Mouse (Mus musculus) mesoderm, embryonic 11.5 days (tissue): ENCODE data around the gene Ube2d2b.

Source experiments
- DNase-seq: peaks from one replicate; pipeline ENCODE4 v3.0.0-alpha.2; 2012; ENCODE audit warnings: low read depth, low spot score

The Ube2d2b gene

DNA sequence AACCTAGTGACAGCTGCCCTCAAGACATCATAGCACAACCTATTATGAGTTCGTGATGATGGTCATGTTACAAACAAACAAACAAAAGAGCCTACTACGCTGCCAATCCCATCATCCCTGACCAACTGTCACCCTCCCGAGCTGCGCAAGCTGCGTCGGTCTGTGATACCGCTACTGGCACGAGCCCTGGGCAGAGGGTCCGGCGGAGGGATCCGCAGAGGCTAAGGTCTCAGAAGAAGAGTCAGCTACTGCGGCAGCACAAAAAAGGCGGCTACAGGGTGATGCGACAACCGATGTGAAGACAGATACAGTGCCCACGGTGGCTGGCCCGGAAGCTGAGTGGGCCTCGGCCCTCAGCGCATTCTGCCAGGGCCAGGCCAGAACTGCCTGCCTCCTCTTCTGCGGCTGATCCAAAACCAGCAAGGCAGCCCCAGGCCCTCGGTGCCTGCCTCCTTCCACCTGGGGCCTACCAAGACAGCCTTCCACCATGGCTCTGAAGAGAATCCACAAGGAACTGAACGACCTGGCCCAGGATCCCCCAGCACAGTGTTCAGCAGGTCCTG lies at the start of gene Ube2d2b:
Gene Ube2d2b, plus strand, starts transcription at position 102 of the 563 bp plus-strand sequence.
- no peak for DNase-seq

GRCm38 (mm10) chr5:107782360-107782759 lies 47.5 kb upstream of the Ube2d2b start:
- no peak for DNase-seq

GRCm38 (mm10) chr5:107787682-107788443 lies 42.0 kb upstream of the Ube2d2b start:
- DNase-seq = no peak

- DNase-seq = no peak
Measured at GRCm38 (mm10) chr5:107789492-107789891, 40.4 kb upstream of the Ube2d2b start.

DNA sequence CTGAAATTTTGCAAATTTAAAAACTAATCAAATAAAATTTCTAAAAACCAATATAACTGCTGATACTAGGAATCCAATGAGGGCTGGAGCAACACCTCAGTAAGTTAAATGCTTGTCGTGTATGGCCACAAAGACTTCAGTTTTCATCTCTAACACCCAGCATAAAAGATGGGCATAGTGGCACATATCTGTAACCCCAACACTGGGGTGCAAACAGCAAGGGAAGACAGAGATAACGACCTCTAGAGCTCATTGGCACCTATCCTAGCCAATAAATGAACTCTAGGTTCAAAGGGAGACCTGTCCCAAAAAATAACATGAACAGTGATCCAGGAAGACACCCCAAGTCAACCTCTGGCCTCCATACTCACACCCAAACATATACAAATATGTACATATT lies 37.9 kb upstream of the Ube2d2b start:
- no peak for DNase-seq

DNA sequence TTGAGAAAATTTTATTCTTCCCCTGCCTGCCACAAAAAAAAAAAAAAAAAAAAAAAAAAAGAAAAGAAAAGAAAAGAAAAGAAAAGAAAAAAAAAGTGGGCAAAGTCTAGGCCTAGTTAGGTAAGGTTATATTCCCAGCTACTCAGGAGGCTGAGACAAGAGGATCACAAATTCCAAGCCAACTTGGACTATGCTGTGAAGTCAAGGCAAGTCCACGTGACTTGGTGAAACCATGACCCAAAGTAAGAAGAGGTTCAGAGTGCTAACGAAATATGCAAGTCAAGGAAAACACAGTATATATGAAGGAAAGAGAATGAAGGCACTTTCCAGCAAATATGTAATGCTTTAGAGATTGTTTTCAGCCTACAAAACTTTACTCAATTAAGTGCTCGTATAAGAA lies 37.4 kb upstream of the Ube2d2b start:
- DNase-seq = no peak

- DNase-seq = peak; percentile 21
Measured at GRCm38 (mm10) chr5:107793258-107793657, 36.6 kb upstream of the Ube2d2b start.

DNA sequence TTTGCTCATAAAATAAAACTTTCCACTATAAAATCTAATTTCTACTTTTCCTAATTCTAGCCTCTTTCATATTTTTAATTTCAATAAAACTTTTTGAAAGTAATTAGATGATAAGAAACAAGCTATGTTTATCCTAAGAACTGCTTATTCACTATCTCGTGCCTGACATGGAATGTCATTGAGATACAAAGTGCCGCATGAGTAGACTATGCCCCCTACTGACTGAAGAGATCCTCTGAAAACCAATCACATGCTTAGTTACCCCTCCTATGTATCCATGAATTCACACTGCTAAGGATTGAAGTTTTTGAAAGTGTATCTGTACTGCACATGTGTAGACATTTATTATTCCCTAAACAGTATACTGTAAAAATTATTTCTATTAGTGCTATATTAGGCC lies 36.0 kb upstream of the Ube2d2b start:
- DNase-seq = no peak

DNA sequence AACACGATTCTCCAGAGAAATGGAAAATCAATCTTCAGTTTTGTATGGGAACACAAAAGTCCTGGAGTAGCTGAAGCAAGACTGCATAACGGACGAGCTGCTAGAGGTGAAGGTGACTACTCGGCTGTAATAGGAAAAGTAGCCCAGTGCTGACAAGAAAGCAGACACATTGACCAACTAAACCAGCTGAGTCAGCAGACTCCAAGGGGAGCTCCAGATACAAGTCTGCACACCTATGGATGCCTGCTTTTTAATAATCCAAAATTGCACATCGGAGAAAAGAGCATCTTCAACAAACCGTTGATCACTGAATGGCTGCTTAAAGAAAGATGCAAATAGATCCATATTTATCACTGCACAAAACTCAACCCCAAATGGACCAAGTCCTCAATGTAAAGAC lies 31.6 kb upstream of the Ube2d2b start:
- DNase-seq = no peak

- DNase-seq = no peak
Measured at GRCm38 (mm10) chr5:107801234-107801633, 28.7 kb upstream of the Ube2d2b start.

DNA sequence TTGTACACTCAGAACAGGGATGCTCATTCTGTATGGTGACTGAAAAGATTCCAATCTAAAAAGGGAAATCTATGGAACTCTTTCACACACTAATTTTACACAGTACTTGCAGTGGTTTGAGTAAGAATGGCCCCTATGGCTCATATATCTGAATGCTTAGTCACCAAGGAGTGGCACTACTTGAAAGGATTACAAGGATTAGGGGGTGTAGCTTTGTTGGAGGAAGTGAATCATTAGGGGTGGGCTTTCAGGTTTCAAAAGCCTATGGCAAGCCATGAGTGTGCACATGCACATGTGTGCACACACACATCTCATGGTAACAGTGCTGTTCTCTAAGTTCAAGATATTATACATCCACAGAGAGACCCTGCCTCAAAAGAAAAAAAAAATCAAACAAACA lies 27.3 kb upstream of the Ube2d2b start:
- DNase-seq = no peak

DNA sequence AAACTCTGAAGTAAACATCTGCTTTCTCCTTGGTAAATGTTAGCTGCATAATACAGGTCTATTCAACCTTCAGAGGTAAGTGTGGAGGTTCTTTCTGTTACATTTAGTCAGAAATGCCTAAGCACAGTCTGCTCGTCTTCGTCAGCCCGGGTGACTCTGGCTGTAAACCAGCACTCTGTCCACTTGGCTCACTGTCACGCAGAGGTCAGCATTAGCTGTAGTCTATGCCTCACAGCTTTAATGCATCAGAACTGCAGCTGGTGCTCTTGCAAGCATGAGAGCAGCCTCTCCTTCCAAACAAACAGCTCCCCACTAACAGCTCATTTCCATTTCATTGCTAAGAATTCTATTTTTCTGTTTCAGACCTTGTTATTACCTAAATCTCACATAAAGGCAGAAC lies 22.4 kb upstream of the Ube2d2b start:
- no peak for DNase-seq

DNA sequence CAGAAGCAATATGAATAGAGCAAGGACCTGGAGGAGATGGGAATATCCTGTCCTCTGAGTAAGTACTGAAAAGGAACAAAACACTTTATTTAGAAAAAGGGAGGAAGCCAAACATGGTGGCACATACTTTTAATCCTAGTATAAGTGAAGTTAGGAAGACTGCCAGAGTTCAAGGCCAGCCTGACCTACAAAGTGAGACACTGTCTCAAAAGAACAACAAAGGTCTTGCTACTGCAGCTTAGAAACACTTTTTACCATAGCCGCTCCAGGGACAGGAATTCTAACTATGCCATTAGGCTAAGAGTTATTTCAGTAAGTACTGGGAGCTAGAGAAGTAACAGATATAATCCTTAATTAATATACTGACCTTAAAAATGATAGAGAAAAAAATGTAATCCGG lies 15.2 kb upstream of the Ube2d2b start:
- no peak for DNase-seq

DNA sequence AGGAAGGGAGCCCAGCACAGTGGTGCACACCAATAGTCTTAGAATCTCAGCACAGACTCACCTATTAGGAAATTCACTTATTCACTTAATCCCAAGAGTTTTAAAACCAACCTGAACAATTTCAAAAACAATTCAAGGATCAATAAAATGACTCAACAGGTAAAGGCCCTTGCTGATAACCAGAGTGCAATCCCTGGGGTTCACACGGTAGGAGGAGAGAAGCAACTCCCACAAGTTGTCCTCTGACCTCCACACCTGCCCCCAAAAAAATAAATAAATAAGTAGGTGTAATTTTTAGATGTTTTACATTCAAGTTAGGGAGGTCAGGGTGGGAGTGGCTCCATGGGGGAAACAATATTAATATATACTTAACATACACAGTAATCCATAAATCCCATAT lies 7.4 kb upstream of the Ube2d2b start:
- no peak for DNase-seq

DNA sequence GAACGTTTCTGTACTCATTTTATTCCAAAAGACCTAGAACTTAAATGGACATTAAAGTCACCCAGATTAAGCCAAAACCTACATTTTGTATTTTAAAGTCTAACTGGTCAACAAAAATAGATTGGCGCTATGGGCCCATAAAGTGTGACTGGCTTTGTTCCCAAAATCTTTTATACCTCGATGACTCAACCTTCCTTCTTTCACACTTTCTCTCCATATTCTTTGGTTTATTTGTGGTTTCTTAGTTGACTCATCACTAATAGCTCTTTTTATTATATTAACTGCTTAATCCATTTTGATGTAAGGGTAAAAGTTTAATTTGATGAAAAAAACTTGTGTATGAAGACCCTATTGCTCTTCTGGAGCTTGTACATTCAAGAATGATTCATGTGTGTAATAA lies 1.5 kb downstream of the Ube2d2b start:
- DNase-seq = no peak

- DNase-seq = no peak
Measured at GRCm38 (mm10) chr5:107834287-107834686, 4.4 kb downstream of the Ube2d2b start.

- DNase-seq = no peak
Measured at GRCm38 (mm10) chr5:107838891-107839644, 9.2 kb downstream of the Ube2d2b start.

- no peak for DNase-seq
Measured at GRCm38 (mm10) chr5:107840549-107841238, 10.8 kb downstream of the Ube2d2b start.

DNA sequence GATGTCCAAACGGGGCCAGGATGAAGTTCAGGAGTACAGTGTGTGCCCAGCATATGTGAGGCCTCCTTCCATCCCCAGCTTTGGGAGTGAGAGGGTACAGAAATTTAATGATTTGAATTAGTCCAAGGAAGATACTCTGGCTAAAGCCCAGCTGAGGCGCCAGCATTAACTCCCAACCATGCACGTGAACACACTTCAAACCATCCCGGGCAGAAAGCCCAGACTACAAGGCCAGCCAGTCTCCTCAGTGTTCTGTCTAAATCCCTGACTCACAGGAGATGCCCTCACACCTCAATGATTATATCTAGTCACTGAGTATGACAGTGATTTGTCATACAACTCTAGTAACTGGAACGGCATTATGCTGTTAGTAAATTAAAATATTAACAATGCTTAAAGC lies 17.4 kb downstream of the Ube2d2b start:
- no peak for DNase-seq

DNA sequence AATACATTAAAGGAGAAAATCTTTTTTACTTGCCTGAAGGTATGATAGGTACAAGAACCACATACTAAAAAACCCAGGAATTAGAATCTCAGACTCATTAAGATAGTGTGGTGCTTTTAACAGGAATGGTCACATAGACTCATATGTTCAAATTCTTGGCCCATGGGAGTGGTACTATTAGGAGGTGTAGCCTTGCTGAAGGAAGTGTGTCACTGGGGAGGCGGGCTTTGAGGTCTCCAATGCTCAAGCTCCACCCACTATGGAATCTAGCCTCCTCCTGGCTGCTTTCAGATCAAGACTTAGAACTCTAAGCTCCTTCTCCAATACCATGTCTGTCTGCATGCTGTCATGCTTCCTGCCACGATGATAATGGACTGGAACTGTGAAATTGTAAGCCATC lies 17.9 kb downstream of the Ube2d2b start:
- no peak for DNase-seq

DNA sequence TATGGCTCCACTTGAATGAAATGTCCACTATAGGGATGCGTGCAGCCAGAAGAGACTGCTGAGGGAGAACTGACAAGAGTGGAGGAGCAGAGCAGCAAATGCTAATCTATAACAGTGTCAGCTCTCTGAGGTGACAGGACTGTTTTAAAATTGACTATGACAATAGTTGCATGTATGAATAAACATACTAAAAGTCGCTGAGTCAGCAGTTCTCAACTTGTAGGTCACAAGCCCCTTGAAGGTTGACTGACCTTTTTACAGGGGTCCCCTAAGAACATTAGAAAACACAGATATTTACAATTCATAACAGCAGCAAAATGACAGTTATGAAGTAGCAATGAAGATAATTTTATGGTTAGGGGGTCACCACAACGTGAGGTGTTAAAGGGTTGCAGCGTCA lies 19.1 kb downstream of the Ube2d2b start:
- no peak for DNase-seq

DNA sequence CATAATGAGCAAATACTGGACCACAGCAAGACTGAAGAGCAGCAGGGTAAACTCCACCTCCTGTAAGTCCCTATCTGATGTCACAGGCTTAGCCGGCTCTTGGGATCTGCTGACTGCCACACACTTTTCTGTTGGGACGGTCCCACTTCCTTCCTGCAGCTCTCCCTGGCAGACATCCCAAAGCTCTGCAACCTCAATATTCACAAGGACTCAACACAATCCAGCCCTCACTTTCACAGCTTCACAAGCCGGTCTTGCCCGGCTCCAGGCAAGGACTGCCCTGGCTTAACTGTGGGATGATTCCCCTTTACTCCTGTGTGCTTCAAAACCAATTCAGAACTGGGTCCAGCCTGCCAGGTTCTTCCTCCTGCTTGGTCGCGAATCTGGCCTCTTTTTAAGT lies 23.9 kb downstream of the Ube2d2b start:
- no peak for DNase-seq
